Mouse (Mus musculus) c-Kit-negative CD71-positive TER-119-positive erythroid progenitor cells, embryonic 14.5 days (primary cell): ENCODE measurements around the gene Zp1.

Experiments used
- DNase-seq: peaks from one replicate; pipeline ENCODE4 v3.0.0-alpha.2; 2013; ENCODE audit warnings: low read depth, low spot score

Gene Zp1

DNA sequence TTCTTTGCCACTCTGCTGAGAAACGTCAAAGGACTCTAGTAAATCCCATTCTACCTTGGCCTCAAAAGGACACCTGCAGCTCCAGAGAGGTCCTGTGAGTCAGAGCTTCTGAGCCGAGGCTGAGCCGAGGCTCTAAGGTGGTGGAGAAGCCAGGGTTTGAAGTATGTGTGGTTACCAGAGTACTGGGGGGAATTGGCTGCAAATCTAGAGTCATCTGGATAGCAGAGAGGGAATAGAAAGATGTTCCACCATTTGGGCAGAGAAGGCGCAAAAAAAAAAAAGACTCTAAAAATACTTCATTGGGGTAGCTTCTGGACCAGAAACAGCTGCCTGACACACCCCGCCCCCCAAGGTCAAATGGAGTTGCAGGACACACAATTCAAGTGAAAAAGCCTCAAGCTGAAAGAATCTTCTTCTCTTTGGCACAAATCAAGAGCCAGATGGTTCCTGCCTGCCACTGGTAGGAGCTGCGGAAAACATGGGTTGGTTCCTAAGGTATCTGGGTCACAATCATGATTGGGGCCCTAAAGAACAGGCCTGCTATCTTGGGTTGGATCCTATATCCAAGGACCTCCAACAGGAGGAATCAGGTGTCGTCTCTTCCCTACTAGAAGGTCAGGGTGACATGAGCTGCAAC, 42.1 kb downstream of the Zp1 start:
- DNase-seq = no peak

DNA sequence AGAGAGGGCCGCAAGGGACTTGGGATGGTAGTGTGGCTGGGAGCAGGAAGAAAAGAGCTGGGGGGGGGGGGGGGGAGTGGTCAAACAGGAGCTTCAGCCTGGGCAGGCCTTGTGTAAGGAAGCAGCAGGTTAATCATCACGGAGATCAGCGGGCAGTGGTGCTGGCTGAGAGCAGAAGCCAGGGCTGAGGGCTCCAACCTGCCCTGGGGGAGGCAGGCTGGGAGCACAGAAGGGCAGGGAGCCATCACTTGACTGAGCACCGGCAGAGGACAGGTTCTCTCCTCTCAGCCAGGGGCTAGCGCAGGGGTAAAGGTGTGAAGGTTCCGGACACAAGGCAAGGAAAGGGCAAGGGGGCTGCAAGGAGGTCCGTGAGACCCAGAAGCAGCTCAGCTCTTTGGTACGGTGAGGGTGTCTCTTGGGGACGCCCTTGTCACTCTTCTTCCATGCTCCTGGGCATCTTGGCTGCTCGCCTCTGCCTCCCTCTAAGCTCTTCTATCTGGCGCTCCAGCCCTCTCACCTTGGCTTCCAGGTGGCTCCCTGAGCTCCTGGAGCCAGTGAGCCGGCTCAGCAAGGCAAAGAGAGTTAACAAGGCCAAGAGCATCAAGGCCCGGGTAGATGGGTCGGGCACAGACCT, 49.0 kb downstream of the Zp1 start:
- DNase-seq = no peak

DNA sequence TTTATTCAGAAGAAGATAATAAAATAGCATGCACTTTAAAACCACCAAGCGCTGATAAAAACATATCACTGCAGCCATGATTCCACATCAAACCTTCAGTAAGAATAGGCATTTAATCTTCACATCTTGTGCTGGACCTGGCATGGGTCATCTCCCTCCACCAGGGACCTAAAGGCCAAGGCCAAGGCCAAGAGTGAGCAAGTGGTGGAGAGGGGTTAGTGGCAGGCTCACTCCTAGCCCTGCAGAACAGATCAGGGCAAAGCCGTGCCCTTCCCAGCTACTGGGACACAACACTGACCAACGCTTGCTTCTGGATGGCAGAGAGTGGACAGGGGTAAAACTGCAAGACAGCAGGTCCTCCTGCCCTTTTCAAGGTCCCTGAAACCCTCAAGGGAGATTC, 49.8 kb downstream of the Zp1 start:
- DNase-seq = no peak

DNA sequence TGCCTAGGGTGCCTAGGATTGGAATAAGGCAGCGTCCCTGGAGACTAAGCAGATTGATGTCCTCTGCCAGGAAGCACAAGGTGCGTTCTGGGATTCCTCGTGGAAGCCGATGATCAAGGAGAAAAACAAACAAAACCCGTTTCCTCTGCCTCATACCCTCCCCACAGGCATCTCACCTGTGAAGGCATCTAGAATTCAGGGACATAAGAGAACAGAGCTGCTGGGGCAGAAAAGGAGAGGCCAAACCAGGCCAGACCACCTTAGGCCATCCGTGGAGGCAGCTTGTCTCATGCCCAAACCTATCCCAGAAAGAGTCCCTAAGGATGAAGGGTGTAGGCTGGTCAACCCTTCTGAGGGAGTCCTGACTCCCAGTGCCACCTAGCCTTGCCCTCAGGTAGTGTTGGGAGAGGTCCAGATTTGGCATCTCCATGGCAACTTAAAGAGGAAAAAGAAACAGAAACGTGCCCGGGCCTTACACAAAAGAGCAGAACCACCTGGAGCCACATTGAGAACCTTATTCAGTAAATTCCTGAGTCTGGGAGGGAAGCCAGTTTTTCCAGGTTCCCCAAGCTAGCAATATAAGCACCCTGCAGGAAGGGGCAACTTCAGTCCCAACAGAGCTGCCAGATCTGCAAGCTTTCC, 50.4 kb downstream of the Zp1 start, which contains the start of gene Tmem132a:
Gene Tmem132a, minus strand, starts transcription at position 55 of the 642 bp plus-strand sequence.
- DNase-seq = no peak

DNA sequence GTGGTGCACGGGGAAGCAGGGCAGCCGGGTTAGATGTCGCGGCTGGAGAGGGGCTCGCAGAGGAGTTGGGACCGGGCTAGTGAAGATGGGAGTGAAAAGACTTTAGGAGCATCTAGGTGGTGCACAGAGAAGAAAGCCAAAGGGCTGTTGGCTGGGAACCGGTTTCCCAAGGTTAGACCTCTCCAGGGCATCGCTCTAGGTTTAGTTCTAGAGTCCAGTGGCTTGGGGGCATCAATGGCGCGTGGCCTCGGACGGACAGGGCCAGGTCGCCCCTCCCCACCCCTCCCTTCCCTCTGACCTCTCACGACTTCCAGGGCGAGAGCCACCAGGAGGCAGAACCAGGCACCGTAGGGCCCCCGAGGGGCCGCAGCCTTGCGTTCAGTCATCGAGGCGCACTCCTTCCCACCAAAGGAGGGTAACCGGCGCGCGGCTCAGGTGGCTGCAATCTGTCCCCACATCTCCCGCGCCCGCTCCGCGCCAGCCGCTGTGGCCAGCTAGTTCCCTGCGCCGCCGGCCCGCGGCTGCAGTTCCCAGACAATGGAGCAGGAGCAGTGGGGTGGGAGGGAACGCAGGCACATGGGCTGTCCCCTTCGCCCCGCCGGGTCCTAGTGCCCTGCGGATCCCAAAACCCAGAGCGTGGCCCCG, 51.1 kb downstream of the Zp1 start:
- DNase-seq = no peak

DNA sequence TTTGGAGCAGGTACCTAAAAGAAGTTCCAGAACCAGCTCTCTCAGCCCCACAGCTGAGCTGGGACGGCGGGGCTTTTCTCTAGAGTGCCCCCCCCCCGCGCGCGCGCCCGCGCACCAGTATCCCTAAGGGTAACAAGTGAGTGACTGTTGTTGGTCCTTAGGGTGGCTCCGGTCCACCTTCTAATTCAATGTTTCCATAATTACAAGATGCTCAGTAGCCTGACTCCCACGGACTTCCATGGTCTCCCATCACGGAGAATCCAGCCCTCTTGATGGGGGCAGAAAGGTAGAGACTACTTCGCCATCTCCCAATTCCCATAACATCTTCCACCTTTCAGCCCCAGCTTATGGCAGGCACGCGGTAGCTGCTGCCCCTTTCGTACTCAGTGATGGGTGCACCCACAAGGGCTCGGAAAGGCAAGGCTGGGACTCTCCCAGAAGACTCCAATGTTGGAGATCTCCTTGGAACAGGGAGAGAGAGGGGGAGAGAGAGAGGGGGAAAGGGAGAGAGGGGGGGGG, 51.8 kb downstream of the Zp1 start:
- DNase-seq = no peak

DNA sequence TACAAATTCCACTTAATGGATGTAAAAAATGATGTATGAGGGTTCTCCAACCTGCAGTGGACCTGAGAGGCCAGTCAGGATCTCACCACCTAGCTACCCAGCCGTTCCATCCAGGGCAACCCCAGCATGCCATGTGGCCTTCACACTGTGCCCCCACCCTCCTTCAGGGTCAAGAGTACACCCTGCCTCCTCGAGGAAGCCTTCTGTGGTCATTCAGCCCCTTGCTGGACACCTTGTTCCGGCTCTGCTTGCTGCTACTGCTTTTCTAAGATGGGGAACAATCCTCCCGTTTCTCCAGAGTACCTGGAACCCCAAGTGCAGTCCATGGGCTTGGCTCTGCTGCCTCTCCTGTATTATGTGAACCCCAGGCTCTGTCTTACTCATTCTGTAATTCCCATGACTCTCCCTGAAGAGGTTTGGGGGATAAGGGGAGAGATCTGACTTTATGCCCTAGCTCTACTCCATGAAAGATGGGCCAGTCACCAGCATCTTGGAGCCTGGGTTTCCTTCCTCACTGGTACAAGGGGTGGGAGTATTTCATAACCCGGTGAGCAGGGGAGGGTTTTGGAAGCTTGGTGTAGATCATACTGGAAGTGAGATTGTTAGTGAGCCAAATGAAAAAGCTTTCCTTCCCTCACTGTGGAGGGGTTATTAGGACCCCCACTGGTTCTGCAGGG, 52.3 kb downstream of the Zp1 start:
- DNase-seq = no peak

DNA sequence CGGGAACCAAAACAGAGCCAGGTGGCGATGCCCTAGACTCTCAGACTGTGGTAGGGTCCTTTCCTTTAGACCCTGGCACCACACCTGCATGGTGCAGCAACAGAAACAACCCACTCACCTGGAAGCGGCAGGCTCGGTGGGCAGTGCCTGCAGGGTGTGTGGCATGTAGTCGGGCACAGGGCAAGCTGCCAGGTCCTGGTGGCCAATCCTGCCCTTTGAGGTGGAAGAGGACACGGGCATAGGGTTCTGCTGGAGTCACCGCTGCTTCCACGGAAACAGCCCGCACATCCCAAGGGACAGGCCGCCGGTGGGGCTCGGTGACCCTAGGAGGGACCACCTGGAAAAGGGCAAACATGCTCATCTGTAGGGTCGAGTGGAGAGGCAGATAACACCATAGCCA, 54.1 kb downstream of the Zp1 start:
- no peak for DNase-seq
